Mouse (Mus musculus) ES-CJ7 (cell line): Measurements from ENCODE around the gene Hnf4a.

Experiments
- DNase-seq: peaks from one replicate; pipeline ENCODE4 v3.0.0; 2011; ENCODE audit warnings: low read depth, low spot score

Gene Hnf4a

GRCm38 (mm10) chr2:163490656-163491055, 16.0 kb upstream of the Hnf4a start:
- DNase-seq: no peak

GRCm38 (mm10) chr2:163491351-163491750, 15.3 kb upstream of the Hnf4a start:
- DNase-seq: no peak

GRCm38 (mm10) chr2:163492018-163492417, 14.6 kb upstream of the Hnf4a start, which contains the start of gene R3hdml:
R3hdml (plus strand) TSS chr2:163492318.
- DNase-seq: no peak

DNA sequence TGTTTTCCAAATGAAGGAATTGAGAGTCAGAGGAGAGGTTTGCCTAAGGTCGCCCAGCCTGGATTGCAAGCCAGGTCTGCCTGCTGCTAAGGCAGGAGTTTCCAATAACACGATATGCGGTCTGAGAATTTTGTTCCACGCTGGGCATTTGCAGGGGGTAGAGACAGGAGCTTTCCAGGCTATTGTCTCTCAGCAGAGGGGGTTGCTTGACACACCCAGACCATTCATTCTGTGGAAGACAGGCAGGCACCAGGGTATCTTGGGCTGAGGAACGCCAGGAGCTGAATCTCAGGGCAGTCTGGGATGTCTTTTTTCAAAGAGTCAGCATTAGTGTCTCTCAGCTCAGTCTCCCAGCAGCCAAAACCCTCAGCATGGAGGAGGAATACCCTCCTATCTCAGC, 13.6 kb upstream of the Hnf4a start:
- DNase-seq: peak; percentile 71

- DNase-seq: no peak
These were observed 12.6 kb upstream of the Hnf4a start for GRCm38 (mm10) chr2:163493976-163494375.

DNA sequence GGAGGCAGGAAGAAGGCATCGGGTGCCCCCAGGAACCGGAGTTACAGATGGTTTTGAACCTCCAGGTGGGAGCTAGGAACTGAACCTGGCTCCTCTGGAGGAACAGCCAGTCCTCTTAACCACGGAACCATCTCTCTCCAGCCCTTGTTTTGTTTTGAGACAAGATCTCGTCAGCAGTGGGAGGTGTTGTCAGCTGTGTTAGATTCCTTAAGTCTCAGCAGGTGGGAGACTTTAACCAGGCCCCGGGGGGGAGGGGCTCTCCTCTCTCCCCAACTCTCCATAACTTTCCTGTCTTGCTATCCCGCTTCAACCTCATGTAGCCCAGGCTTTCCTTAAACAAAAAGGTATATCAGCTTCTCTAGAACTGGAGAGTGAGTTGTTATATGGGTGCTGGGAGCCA, 12.2 kb upstream of the Hnf4a start:
- peak; percentile 56 for DNase-seq

GRCm38 (mm10) chr2:163502219-163502618, 4.4 kb upstream of the Hnf4a start:
- no peak for DNase-seq

DNA sequence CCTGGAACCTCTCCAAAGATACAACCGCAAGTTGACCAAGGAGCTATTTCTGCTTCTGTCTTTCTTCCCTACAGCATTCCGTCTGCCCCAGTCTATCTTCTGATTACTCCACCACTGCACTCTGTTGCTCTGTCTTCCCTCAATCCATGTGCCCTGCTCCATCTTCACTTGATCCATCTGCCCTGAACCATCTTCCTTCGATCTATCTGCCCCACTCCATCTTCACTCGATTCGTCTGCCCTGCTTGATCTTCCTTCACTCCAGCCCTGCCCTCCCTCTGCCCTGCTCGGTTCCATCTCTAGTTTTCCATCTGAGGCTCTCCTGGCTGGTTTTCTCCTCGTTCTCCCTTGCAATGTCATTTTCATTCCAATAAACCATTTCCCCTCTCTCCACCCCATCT, 3.4 kb upstream of the Hnf4a start:
- peak; percentile 47 for DNase-seq

DNA sequence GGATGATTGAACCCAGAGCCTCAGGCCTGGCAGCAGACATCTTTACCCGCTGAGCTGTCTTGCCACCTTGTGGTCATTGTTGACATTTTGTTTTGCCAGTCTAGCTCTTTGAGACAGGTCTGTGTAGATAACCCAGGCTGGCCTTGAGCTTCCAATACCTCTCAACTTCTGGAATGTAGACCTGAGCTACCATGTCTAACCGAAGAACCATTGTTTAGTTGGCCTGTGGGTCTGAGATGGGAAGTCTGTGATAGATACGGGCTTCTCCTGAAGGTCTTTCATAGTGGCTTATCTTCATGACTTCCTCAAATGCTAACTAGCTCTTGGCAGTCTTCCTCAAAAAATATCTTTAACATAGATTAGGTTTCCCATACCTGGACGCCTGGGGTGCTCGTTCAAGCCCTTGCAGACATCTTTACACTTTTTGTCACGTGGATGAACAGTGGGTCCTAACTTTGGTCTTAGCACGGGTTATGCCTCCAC, 19.2 kb downstream of the Hnf4a start:
- DNase-seq: peak; percentile 44

- DNase-seq: no peak
These were observed 20.9 kb downstream of the Hnf4a start for GRCm38 (mm10) chr2:163527497-163527896.

GRCm38 (mm10) chr2:163530418-163530817, 23.8 kb downstream of the Hnf4a start:
- no peak for DNase-seq

GRCm38 (mm10) chr2:163531917-163532316, 25.3 kb downstream of the Hnf4a start:
- peak; percentile 80 for DNase-seq

DNA sequence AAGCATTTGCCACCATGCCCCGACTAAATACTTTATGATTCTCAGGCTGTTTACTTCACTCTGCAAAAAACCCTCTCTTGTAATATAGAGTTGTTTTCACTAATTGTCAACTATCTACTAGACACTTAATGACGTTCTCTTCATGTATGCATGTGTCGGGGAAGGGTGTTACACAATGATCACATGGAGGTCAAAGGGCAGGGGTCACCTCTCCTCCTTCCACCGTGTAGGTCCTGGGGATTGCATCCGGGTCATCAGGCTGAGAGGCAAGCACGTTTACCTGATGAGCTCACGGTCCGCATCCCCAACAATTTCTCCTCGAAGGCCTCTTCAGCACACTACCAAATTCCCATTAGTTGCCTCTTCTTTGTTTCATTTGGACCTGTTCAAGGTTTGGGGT, 26.6 kb downstream of the Hnf4a start:
- no peak for DNase-seq

- DNase-seq: peak; percentile 93
These were observed 28.4 kb downstream of the Hnf4a start for GRCm38 (mm10) chr2:163534958-163535524.

DNA sequence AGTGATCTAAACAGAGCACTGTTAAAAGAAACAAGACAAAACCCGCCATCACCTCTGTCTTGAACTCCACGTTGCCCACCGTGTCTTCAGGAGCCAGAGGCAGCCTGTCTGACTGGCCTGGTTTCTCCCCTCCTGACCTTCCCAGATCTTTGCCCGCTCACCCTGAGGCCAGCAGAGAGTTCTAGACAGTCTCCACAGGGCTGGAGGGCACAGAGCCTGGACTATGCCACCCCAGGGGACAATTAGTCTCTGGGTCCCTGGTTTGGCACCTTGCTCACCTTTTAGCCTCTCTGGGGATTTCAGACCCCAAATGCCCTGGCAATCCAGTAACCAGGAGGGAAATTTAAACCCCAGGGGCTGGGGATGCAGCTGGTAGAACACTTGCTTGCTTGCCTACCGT, 30.8 kb downstream of the Hnf4a start:
- DNase-seq: no peak

DNA sequence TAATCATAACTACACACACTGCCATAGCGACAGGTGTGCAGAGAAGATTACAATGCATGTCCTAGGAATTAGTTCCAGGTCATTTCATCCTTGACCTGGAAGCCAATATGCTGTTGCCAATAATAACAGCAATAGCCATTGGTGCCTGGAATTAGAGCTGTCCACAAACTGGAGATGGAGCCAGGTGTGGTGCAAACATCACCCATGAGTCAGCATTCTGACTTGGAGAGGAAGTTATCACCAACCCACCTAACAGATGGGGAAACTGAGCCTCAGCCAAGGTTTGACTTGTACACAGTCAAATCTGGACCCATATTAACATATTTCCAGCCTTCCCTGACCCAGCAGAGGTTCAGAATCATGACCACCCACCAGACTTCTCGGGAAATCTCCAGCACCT, 31.8 kb downstream of the Hnf4a start:
- DNase-seq: no peak

DNA sequence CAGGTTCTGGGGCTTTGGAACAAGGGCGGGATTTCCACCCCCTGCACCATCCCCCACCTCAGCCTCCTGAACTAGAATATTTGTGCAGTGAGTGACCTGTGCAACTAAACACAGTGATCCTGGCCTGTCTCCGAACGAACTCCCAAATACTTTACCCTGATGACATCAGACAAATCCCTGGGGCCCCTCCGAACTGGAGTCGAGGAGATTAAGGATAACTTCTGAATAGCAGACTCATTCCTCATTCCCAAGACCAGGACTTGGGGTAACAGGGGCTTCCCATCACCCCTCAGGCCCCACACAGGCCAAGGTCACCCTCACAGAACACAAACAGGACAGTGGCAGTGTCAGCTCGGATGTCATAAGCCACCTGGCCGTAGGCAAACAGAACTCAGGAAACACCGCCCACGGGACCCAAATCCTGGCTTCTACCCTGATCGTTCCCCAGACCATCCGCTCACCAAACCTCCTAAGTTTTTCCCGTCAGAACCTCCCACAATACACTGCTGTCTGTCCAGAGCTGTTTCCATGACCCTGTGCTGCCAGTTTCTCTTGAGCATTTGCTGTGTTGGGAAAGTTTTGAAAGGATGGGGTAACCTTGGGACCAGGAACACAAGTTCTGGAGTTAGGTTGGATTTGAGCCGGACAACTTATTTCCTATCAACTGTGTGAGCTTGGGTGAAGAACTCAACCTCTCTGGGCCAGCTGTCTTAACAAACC, 32.9 kb downstream of the Hnf4a start:
- no peak for DNase-seq

- DNase-seq: no peak
These were observed 33.9 kb downstream of the Hnf4a start for GRCm38 (mm10) chr2:163540231-163541117.

DNA sequence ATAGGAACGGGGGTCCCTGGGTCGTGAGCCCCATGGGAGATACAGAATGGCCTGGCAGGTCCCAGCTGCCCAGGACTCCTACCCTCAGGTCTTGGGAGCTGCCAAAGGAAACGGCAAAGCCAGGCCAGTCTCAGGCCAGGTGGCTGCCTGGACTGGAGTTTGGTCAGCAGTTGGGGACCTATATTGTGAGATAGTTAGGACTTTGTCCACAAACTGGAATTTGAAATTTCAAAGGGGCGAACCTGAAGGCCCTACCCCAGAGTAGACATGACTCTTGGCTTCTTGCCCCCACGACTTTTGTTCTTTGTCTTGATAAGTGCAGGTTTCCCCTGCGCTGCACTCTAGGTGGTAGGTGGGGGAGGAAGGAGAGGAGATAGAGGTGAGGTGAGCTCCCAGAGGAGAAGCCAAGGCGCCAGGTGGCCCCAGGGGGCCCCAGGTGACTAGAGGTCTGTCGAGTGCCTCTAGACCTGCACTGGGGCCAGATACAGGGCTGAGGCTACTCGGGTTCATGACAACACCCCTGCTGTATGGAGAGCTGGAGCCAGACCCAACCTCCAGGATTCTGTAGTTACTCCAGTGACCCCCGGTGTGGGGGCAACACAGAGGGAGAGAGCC, 35.1 kb downstream of the Hnf4a start:
- DNase-seq: no peak

DNA sequence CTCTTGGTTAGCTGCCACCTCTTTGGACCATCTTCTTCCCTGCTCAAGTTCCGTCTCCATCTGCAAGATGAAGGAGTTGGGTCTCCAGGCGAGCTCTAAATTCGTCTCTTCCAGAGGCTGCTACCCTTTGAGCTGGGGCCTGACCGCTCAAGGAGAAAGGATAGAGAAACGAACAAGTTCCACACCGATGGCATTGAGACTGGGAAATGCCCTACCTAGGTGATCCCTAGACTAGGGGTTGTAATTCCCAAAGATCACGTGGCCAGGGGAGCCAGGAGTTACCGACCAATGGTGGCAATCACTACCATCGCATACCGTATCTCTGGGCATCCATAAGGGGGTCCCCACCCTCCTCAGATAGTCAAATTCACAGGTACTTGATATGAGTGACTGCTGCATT, 36.1 kb downstream of the Hnf4a start:
- DNase-seq: no peak

GRCm38 (mm10) chr2:163546623-163547318, 40.2 kb downstream of the Hnf4a start:
- DNase-seq: no peak
